Mouse (Mus musculus) small intestine, adult 2 months (tissue): Measurements from ENCODE around the gene Rbmxl2. TPM values are rescaled to one million over a fixed set of nuclear protein-coding genes. Genes with fewer than 3 reads are reported as not detected.

ENCODE experiments used
- H3K27ac ChIP-seq: fragments of 200-500 bp; 2 replicates; pipeline ENCODE4 v1.5.1; 2012; ENCODE audit warnings: low read depth, low read length, control low read depth, inconsistent platforms; ENCODE audit not compliant: insufficient read depth
- H3K27me3 ChIP-seq: fragments of 200-500 bp; 2 replicates; pipeline ENCODE4 v1.6.1; 2012; ENCODE audit warnings: mild to moderate bottlenecking, moderate library complexity, low read length, inconsistent platforms; ENCODE audit not compliant: control insufficient read depth, insufficient read depth
- H3K36me3 ChIP-seq: fragments of 200-500 bp; 2 replicates; pipeline ENCODE4 v1.6.1; 2012; ENCODE audit warnings: mild to moderate bottlenecking, low read length, control low read depth, inconsistent platforms; ENCODE audit not compliant: control insufficient read depth, insufficient read depth
- H3K4me1 ChIP-seq: fragments of 200-500 bp; 2 replicates; pipeline ENCODE4 v1.6.1; 2012; ENCODE audit warnings: low read length, inconsistent platforms, mixed read lengths; ENCODE audit not compliant: control insufficient read depth, insufficient read depth, insufficient read length
- H3K4me3 ChIP-seq: fragments of 200-500 bp; 2 replicates; pipeline ENCODE4 v1.5.1; 2012; ENCODE audit warnings: low read depth, mild to moderate bottlenecking, control low read depth, inconsistent platforms, low read length, moderate library complexity
- CTCF ChIP-seq: fragments of 200-500 bp; IDR thresholded peaks from 2 replicates; pipeline ENCODE4 v1.5.1; 2012; ENCODE audit warnings: low read depth, mild to moderate bottlenecking, control low read depth, inconsistent platforms, low read length, moderate library complexity, mixed read lengths; ENCODE audit not compliant: insufficient replicate concordance, insufficient read length; ENCODE audit errors: extremely low read depth
- POLR2A ChIP-seq: fragments of 200-500 bp; IDR thresholded peaks from 2 replicates; pipeline ENCODE4 v1.6.1; 2012; ENCODE audit warnings: low read depth, mild to moderate bottlenecking, control low read depth, inconsistent platforms, low read length, moderate library complexity
- WGBS: fragments of 180-500 bp; shearing (Covaris S2); methylation state at CpG from one replicate; pipeline ENCODE4 v1.1.7; 2018; 5-methylcytosine and 5-hydroxymethylcytosine counted together
- polyA plus RNA-seq: library from polyadenylated mRNA; depleted of rRNA; stranded (reverse); fragments of >200 nt; gene quantifications from 2 replicates; pipeline ENCODE4 v1.2.3, GENCODE M21; 2012; rRNA removed

Gene Rbmxl2
- polyA plus RNA-seq, 1 experiment: not detected

DNA sequence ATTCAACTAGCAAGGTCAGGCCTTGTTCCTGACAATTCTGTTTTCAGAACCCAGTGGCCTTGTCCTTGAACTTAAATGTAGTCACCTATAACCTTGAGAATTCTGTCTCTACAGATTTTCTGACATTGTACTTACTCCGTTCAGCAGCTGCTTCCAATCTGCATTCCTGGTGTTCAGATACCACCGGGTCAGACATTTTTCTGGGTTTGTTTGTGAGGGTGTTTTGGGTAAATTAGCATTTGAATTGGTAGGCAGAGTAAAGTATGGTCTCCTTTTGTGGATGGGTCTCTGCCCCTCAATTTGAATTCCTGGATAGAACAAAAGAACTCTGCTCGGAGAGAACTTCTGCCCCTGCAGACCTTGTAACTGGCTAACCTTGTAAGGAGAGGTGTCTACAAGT is 27.6 kb downstream of the Rbmxl2 start:
- no peaks in the 10 kb centered on the region for H3K4me1 ChIP-seq
- WGBS: 70% methylated on average over 3 of the region's 3 CpGs
- no peak for TF ChIP-seq POLR2A
- no peak for TF ChIP-seq CTCF
- H3K4me3 ChIP-seq: no peak overlapping the region
- H3K36me3 ChIP-seq: no peaks in the 10 kb centered on the region
- no peak overlapping the region for H3K27ac ChIP-seq
- H3K27me3 ChIP-seq: no peaks in the 10 kb centered on the region

GRCm38 (mm10) chr7:107237498-107237897 is 28.3 kb downstream of the Rbmxl2 start:
- H3K4me3 ChIP-seq: no peak overlapping the region
- H3K27ac ChIP-seq: no peak overlapping the region
- H3K36me3 ChIP-seq: no peaks in the 10 kb centered on the region
- TF ChIP-seq POLR2A: no peak
- TF ChIP-seq CTCF: no peak
- H3K4me1 ChIP-seq: no peaks in the 10 kb centered on the region
- WGBS: 72% methylated on average over 3 of the region's 3 CpGs
- H3K27me3 ChIP-seq: no peaks in the 10 kb centered on the region

- H3K27me3 ChIP-seq: no peaks in the 10 kb centered on the region
- no peak overlapping the region for H3K27ac ChIP-seq
- TF ChIP-seq CTCF: no peak
- no peak for TF ChIP-seq POLR2A
- H3K36me3 ChIP-seq: no peaks in the 10 kb centered on the region
- no peak overlapping the region for H3K4me3 ChIP-seq
- H3K4me1 ChIP-seq: no peaks in the 10 kb centered on the region
- WGBS: 85% methylated on average over 5 of the region's 5 CpGs
These were observed 32.2 kb downstream of the Rbmxl2 start for GRCm38 (mm10) chr7:107241371-107241883.

GRCm38 (mm10) chr7:107250211-107250985 is 41.2 kb downstream of the Rbmxl2 start:
- TF ChIP-seq CTCF (no peak), POLR2A (no peak)
- Histone ChIP-seq H3K27ac (no peak overlapping the region), H3K4me3 (no peak overlapping the region), H3K36me3 (no peaks in the 10 kb centered on the region), H3K4me1 (no peaks in the 10 kb centered on the region), H3K27me3 (no peaks in the 10 kb centered on the region)
- 66% methylated on average over 5 of the region's 5 CpGs for WGBS

GRCm38 (mm10) chr7:107253355-107253754 is 44.1 kb downstream of the Rbmxl2 start:
- H3K27ac ChIP-seq: no peak overlapping the region
- no peaks in the 10 kb centered on the region for H3K27me3 ChIP-seq
- H3K4me1 ChIP-seq: no peaks in the 10 kb centered on the region
- H3K4me3 ChIP-seq: no peak overlapping the region
- TF ChIP-seq CTCF: no peak
- TF ChIP-seq POLR2A: no peak
- 76% methylated on average over 3 of the region's 3 CpGs for WGBS
- no peaks in the 10 kb centered on the region for H3K36me3 ChIP-seq

GRCm38 (mm10) chr7:107259936-107260335 is 50.7 kb downstream of the Rbmxl2 start:
- H3K4me3 ChIP-seq: no peak overlapping the region
- no peak for TF ChIP-seq CTCF
- no peak for TF ChIP-seq POLR2A
- no peaks in the 10 kb centered on the region for H3K27me3 ChIP-seq
- no peaks in the 10 kb centered on the region for H3K4me1 ChIP-seq
- H3K36me3 ChIP-seq: no peaks in the 10 kb centered on the region
- 75% methylated on average over 5 of the region's 5 CpGs for WGBS
- H3K27ac ChIP-seq: no peak overlapping the region

Other genes starting within 250 kb of the Rbmxl2 start
- gene Olfr6, start 245.5 kb upstream of the Rbmxl2 start, polyA plus RNA-seq: not detected in 2 replicates
- gene Olfr711, start 234.0 kb upstream of the Rbmxl2 start, polyA plus RNA-seq: not detected in 2 replicates
- not detected in 2 replicates for gene Olfr2, start 203.4 kb upstream of the Rbmxl2 start, polyA plus RNA-seq
- not detected in 2 replicates for gene Olfr713, start 178.3 kb upstream of the Rbmxl2 start, polyA plus RNA-seq
- not detected in 2 replicates for gene Olfr714, start 138.5 kb upstream of the Rbmxl2 start, polyA plus RNA-seq
- gene Olfr17, start 116.2 kb upstream of the Rbmxl2 start, polyA plus RNA-seq: not detected in 2 replicates
- not detected in 2 replicates for gene Olfr715b, start 99.1 kb upstream of the Rbmxl2 start, polyA plus RNA-seq
- not detected in 2 replicates for gene Olfr715, start 78.4 kb upstream of the Rbmxl2 start, polyA plus RNA-seq
- gene Olfr716, start 71.1 kb upstream of the Rbmxl2 start, polyA plus RNA-seq: not detected in 2 replicates
- not detected in 2 replicates for gene Nlrp14, start 42.5 kb upstream of the Rbmxl2 start, polyA plus RNA-seq
- 0.28 and 0.41 TPM in 2 replicates for gene Syt9, start 161.3 kb downstream of the Rbmxl2 start, polyA plus RNA-seq